8 mouse cellular contexts compared by ENCODE assay signal in the genomic region with DNA sequence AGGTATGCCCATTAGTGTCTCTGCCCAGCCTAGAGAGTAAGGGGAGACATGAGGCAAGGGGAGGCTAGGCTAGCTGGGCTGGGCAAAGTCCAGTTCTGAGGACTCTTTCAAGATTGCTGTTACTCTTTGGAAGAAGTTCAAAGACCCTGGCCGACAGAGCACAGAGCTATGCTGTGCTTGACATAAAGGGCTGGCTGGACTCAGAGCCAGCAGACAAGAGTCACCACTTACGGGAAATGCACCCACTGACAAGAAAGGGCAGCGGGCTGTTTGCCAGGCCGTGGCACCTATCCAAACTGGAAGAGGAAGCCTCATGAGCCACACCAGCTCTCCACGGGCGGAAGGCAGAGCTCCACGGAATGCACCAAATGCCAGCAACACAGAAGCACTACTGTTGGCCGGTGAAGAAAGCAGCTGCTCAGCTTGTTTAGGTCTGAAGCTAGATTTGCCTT. TPM values are rescaled to one million over a fixed set of nuclear protein-coding genes. Genes with fewer than 3 reads are reported as not detected.
DNase-seq lines count a peak whose midpoint lies in the region; ATAC-seq lines count a peak whose summit lies in the region.

No protein-coding gene starts in this region.

- ATAC-seq in activated CD4-positive, CD25-positive, alpha-beta regulatory T cell, adult 4 months, result no peak

- peak; percentile 42 to 56 for DNase-seq in spleen, adult 18-20 months
- DNase-seq in spleen, adult 12 weeks (ENCODE audit: low spot score), result no peak
- peak; percentile 89 to 90 for DNase-seq in cerebellum, postnatal 10 days
- peak; percentile 68 to 71 for DNase-seq in heart, adult 9 months (ENCODE audit: low spot score in 2 of 2)
- DNase-seq in kidney, postnatal 4 days, result peak; percentile 81 to 88
- DNase-seq in lung, postnatal 14 days, result peak; percentile 97
- DNase-seq in skeletal muscle tissue, adult 2 months (ENCODE audit: low read depth, low spot score), result peak; percentile 59

RNA-seq across cellular contexts. Expression of gene Tvp23a, which starts 5.3 kb away (rescaled TPM):
- 1 to 10 TPM; 1.4 to 1.6 TPM for polyA plus RNA-seq in activated CD4-positive, CD25-positive, alpha-beta regulatory T cell, adult 4 months (2017; shearing (Covaris generic))

RNA-seq across cellular contexts. Expression of gene Ciita, which starts 27.4 kb away (rescaled TPM):
- 1 to 10 TPM; 1.3 to 4.3 TPM for polyA plus RNA-seq in activated CD4-positive, CD25-positive, alpha-beta regulatory T cell, adult 4 months (2017; shearing (Covaris generic))

RNA-seq across cellular contexts. Expression of gene Nubp1, which starts 40.7 kb away (rescaled TPM):
- polyA plus RNA-seq in activated CD4-positive, CD25-positive, alpha-beta regulatory T cell, adult 4 months (2017; shearing (Covaris generic)), result 10 to 100 TPM; 68.5 to 77.0 TPM

RNA-seq across cellular contexts. Expression of gene Tekt5, which starts 57.2 kb away (rescaled TPM):
- polyA plus RNA-seq in activated CD4-positive, CD25-positive, alpha-beta regulatory T cell, adult 4 months (2017; shearing (Covaris generic)), result not detected
